Mouse (Mus musculus) limb, embryonic 13.5 days (tissue): ENCODE measurements around the gene Shroom3. TPM values are rescaled to one million over a fixed set of nuclear protein-coding genes. Genes with fewer than 3 reads are reported as not detected.

Experiments used
- ATAC-seq: fragments of 200-750 bp; cut with Nextera tagmentation; 2 replicates; pipeline ENCODE4 v1.8.0; 2017; ENCODE audit warnings: low read depth, moderate number of reproducible peaks, moderate TSS enrichment; ENCODE audit not compliant: low FRiP score
- H3K27ac ChIP-seq: fragments of 300-500 bp; sonication (generic); 2 replicates; pipeline ENCODE4 v1.5.1; 2015; ENCODE audit warnings: inconsistent platforms, mild to moderate bottlenecking, moderate library complexity
- H3K27me3 ChIP-seq: fragments of 300-500 bp; sonication (generic); 2 replicates; pipeline ENCODE4 v1.6.1; 2015; ENCODE audit warnings: mild to moderate bottlenecking, inconsistent platforms
- H3K36me3 ChIP-seq: fragments of 300-500 bp; sonication (generic); 2 replicates; pipeline ENCODE4 v1.6.1; 2015; ENCODE audit warnings: inconsistent platforms, mild to moderate bottlenecking, moderate library complexity
- H3K4me1 ChIP-seq: fragments of 300-500 bp; sonication (generic); 2 replicates; pipeline ENCODE4 v1.6.1; 2015; ENCODE audit warnings: inconsistent platforms
- H3K4me2 ChIP-seq: fragments of 300-500 bp; sonication (generic); replicated peaks from 2 replicates; pipeline ENCODE4 v1.6.1; 2015; ENCODE audit warnings: inconsistent platforms, mild to moderate bottlenecking, moderate library complexity
- H3K4me3 ChIP-seq: fragments of 300-500 bp; sonication (generic); 2 replicates; pipeline ENCODE4 v1.5.1; 2015; ENCODE audit warnings: moderate library complexity, mild to moderate bottlenecking, inconsistent platforms
- H3K9ac ChIP-seq: fragments of 300-500 bp; sonication (generic); 2 replicates; pipeline ENCODE4 v1.6.1; 2015; ENCODE audit warnings: mild to moderate bottlenecking, inconsistent platforms
- H3K9me3 ChIP-seq: fragments of 300-500 bp; sonication (generic); 2 replicates; pipeline ENCODE4 v1.6.1; 2016; ENCODE audit warnings: inconsistent platforms
- WGBS: fragments of 180-500 bp; shearing (Covaris S2); methylation state at CpG from one replicate; pipeline ENCODE4 v1.1.7; 2015; 5-methylcytosine and 5-hydroxymethylcytosine counted together
- polyA plus RNA-seq: library from polyadenylated mRNA; unstranded; fragments of >200 nt; fragmentation: Nextera tagmentation; extraction: Ambion mirVana; gene quantifications from 2 replicates; pipeline ENCODE4 v1.2.1, GENCODE M21; 2015

Shroom3 gene
- polyA plus RNA-seq, 1 experiment from 2014 or later = 3.8 TPM

GRCm38 (mm10) chr5:92933599-92934217 is 250.5 kb downstream of the Shroom3 start:
- Histone ChIP-seq H3K27ac (no peak overlapping the region), H3K4me2 (no peak overlapping the region), H3K36me3 (peaks cover 5% of the 10 kb centered on the region; the same call in 1 of the 2 replicates), H3K4me3 (no peak overlapping the region), H3K9me3 (no peaks in the 10 kb centered on the region), H3K27me3 (no peaks in the 10 kb centered on the region), H3K9ac (no peak overlapping the region), H3K4me1 (peaks cover 28% of the 10 kb centered on the region)
- WGBS = 83% methylated on average over 7 of the region's 7 CpGs
- ATAC-seq = no peak

GRCm38 (mm10) chr5:92934269-92934939 is 251.2 kb downstream of the Shroom3 start:
- Histone ChIP-seq H3K4me3 (no peak overlapping the region), H3K4me2 (no peak overlapping the region), H3K9ac (no peak overlapping the region), H3K9me3 (no peaks in the 10 kb centered on the region), H3K27me3 (no peaks in the 10 kb centered on the region), H3K4me1 (peaks cover 28% of the 10 kb centered on the region), H3K36me3 (peaks cover 5% of the 10 kb centered on the region; the same call in 1 of the 2 replicates), H3K27ac (no peak overlapping the region)
- no peak for ATAC-seq
- WGBS = 79% methylated on average over 7 of the region's 7 CpGs

GRCm38 (mm10) chr5:92935883-92936282 is 252.6 kb downstream of the Shroom3 start:
- Histone ChIP-seq H3K4me2 (no peak overlapping the region), H3K9ac (no peak overlapping the region), H3K27me3 (no peaks in the 10 kb centered on the region), H3K9me3 (no peaks in the 10 kb centered on the region), H3K36me3 (peaks cover 17% of the 10 kb centered on the region), H3K4me3 (no peak overlapping the region), H3K27ac (no peak overlapping the region), H3K4me1 (peaks cover 22% of the 10 kb centered on the region)
- ATAC-seq = no peak
- 80% methylated on average over 8 of the region's 8 CpGs for WGBS

GRCm38 (mm10) chr5:92937701-92938100 is 254.5 kb downstream of the Shroom3 start:
- WGBS = 66% methylated on average over 4 of the region's 4 CpGs
- ATAC-seq = no peak

GRCm38 (mm10) chr5:92939246-92939995 is 256.2 kb downstream of the Shroom3 start:
- Histone ChIP-seq H3K36me3 (peaks cover 41% of the 10 kb centered on the region), H3K27me3 (no peaks in the 10 kb centered on the region), H3K9ac (no peak overlapping the region), H3K27ac (no peak overlapping the region), H3K4me2 (no peak overlapping the region), H3K9me3 (peaks cover 21% of the 10 kb centered on the region), H3K4me3 (no peak overlapping the region), H3K4me1 (no peaks in the 10 kb centered on the region)
- no peak for ATAC-seq
- WGBS = 81% methylated on average over 15 of the region's 15 CpGs

More at GRCm38 (mm10) chr5:92937701-92938100, 254.5 kb downstream of the Shroom3 start:
- no peak overlapping the region for H3K27ac ChIP-seq
- peaks cover 18% of the 10 kb centered on the region for H3K9me3 ChIP-seq
- H3K9ac ChIP-seq = no peak overlapping the region
- H3K4me3 ChIP-seq = no peak overlapping the region
- peaks cover 35% of the 10 kb centered on the region for H3K36me3 ChIP-seq
- no peak overlapping the region for H3K4me2 ChIP-seq
- no peaks in the 10 kb centered on the region for H3K27me3 ChIP-seq
- H3K4me1 ChIP-seq = peaks cover 5% of the 10 kb centered on the region; the same call in 1 of the 2 replicates

- Histone ChIP-seq H3K27ac (no peak overlapping the region), H3K4me1 (no peaks in the 10 kb centered on the region), H3K36me3 (peaks cover 39% of the 10 kb centered on the region), H3K9ac (no peak overlapping the region), H3K4me2 (no peak overlapping the region), H3K4me3 (no peak overlapping the region), H3K27me3 (no peaks in the 10 kb centered on the region), H3K9me3 (peaks cover 21% of the 10 kb centered on the region)
- whole genome bisulfite sequencing = 89% methylated on average over 55 of the region's 57 CpGs
- no peak for ATAC-seq
Observed at GRCm38 (mm10) chr5:92942166-92942565, 258.9 kb downstream of the Shroom3 start.

- H3K27ac ChIP-seq = no peak overlapping the region
- H3K4me1 ChIP-seq = no peaks in the 10 kb centered on the region
- WGBS = 92% methylated on average over 47 of the region's 47 CpGs
- no peak overlapping the region for H3K9ac ChIP-seq
- peaks cover 21% of the 10 kb centered on the region for H3K9me3 ChIP-seq
- peaks cover 39% of the 10 kb centered on the region for H3K36me3 ChIP-seq
- no peak overlapping the region for H3K4me3 ChIP-seq
- H3K4me2 ChIP-seq = no peak overlapping the region
- no peak for ATAC-seq
- H3K27me3 ChIP-seq = no peaks in the 10 kb centered on the region
Observed at GRCm38 (mm10) chr5:92942577-92942976, 259.3 kb downstream of the Shroom3 start.

- Histone ChIP-seq H3K4me3 (no peak overlapping the region), H3K27ac (no peak overlapping the region), H3K9ac (no peak overlapping the region), H3K36me3 (peaks cover 41% of the 10 kb centered on the region), H3K9me3 (peaks cover 21% of the 10 kb centered on the region), H3K4me2 (no peak overlapping the region), H3K4me1 (no peaks in the 10 kb centered on the region), H3K27me3 (no peaks in the 10 kb centered on the region)
- ATAC-seq = no peak
- WGBS = 76% methylated on average over 5 of the region's 5 CpGs
Observed at GRCm38 (mm10) chr5:92944867-92945266, 261.6 kb downstream of the Shroom3 start.

GRCm38 (mm10) chr5:92948972-92949745 is 265.9 kb downstream of the Shroom3 start:
- no peak overlapping the region for H3K9ac ChIP-seq

GRCm38 (mm10) chr5:92950583-92950982 is 267.3 kb downstream of the Shroom3 start:
- H3K36me3 ChIP-seq = peaks cover 45% of the 10 kb centered on the region
- no peak for ATAC-seq
- H3K9ac ChIP-seq = no peak overlapping the region
- 83% methylated on average over 14 of the region's 14 CpGs for WGBS
- no peaks in the 10 kb centered on the region for H3K9me3 ChIP-seq
- H3K4me3 ChIP-seq = no peak overlapping the region
- H3K4me2 ChIP-seq = no peak overlapping the region
- no peak overlapping the region for H3K27ac ChIP-seq
- H3K27me3 ChIP-seq = no peaks in the 10 kb centered on the region
- H3K4me1 ChIP-seq = 0 out of 2 replicates have a peak, but pooled peaks cover 3% of the 10 kb centered on the region

More at GRCm38 (mm10) chr5:92948972-92949745, 265.9 kb downstream of the Shroom3 start:
- no peak overlapping the region for H3K4me2 ChIP-seq
- no peaks in the 10 kb centered on the region for H3K27me3 ChIP-seq
- 0 out of 2 replicates have a peak, but pooled peaks cover 3% of the 10 kb centered on the region for H3K4me1 ChIP-seq
- H3K27ac ChIP-seq = no peak overlapping the region
- WGBS = 73% methylated on average over 14 of the region's 14 CpGs
- H3K4me3 ChIP-seq = no peak overlapping the region
- H3K36me3 ChIP-seq = peaks cover 37% of the 10 kb centered on the region
- no peak for ATAC-seq
- H3K9me3 ChIP-seq = no peaks in the 10 kb centered on the region

- Histone ChIP-seq H3K4me3 (no peak overlapping the region), H3K27ac (no peak overlapping the region), H3K4me1 (0 out of 2 replicates have a peak, but pooled peaks cover 3% of the 10 kb centered on the region), H3K36me3 (peaks cover 50% of the 10 kb centered on the region), H3K4me2 (no peak overlapping the region), H3K9me3 (no peaks in the 10 kb centered on the region), H3K9ac (no peak overlapping the region), H3K27me3 (no peaks in the 10 kb centered on the region)
- WGBS = 93% methylated on average over 14 of the region's 14 CpGs
- ATAC-seq = no peak
Observed at GRCm38 (mm10) chr5:92951079-92951478, 267.8 kb downstream of the Shroom3 start.
